In the genomic region with DNA sequence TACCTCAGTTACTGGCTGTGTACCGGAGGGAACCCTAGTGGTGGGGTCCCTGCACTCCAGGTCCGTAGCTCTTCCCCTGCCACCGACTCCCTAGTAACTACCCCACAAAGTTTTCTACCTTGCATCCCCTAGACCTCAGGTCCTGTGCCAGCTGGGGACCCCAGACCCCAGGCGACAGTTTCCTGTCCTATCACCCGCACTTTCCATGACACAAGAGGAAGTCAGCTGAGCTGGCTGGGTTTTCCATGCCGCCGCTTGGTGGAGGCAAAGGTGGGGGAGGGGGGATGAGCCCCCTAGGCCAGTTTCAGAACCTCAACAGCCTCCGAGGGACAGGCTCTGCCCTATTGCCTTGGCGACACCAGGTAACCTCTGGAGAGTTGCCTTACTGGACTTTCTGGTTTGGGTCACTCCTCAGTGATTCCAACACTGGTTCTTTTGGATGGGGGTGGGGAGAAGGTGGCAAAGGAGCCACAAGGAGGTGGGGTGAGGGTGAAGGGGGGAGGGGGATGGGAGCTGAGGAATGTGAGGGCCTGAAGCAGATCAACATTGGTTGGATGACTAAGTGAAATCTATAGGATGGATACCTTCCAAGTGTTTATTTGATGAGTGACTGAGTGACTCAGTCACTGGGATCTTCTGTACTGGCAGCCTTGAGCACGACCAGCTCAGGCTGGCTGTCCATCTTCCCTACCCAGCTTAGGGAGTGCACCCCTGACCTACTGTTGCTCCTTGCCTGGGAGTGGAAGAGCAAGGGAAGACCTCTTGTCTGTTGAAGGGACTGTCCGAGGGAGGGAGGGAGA, we compare ENCODE assay signal across 9 mouse cellular contexts. TPM values are rescaled to one million over a fixed set of nuclear protein-coding genes. Genes with fewer than 3 reads are reported as not detected.
DNase-seq lines count a peak whose midpoint lies in the region; ATAC-seq and TF ChIP-seq lines count a peak whose summit lies in the region.
"Had no signal": no experiment of that assay in that cellular context is flagged by ENCODE, and none has a peak within 500 bp of the region (broad histone marks: within the 10 kb centered on the region; RNA-seq: fewer than 3 reads in every experiment).

No protein-coding gene starts in this region.

- H3K4me2 ChIP-seq in lung, embryonic 14.5 days = no peak overlapping the region

- no peaks in the 10 kb centered on the region for H3K36me3 ChIP-seq in lung, embryonic 14.5 days (ENCODE audit: insufficient read depth)
- no peaks in the 10 kb centered on the region for H3K36me3 ChIP-seq in embryonic facial prominence, embryonic 10.5 days (replicated peaks)

- H3K4me1 ChIP-seq in lung, embryonic 14.5 days (ENCODE audit: insufficient read depth) = peaks cover 8% of the 10 kb centered on the region; the same call in 1 of the 2 replicates
- H3K4me1 ChIP-seq in embryonic facial prominence, embryonic 10.5 days = peaks cover 14% of the 10 kb centered on the region

- peak; percentile 13; the same call in 1 of the 2 replicates for TF ChIP-seq CTCF in lung, embryonic 14.5 days (IDR thresholded peaks at IDR 0.05; ENCODE audit: low read depth)

- peak; percentile 24 for DNase-seq in lung, embryonic 14.5 days
- DNase-seq in lung, postnatal 14 days = no peak
- DNase-seq in embryonic facial prominence, embryonic 10.5 days (ENCODE audit: low spot score) = peak; percentile 46
- DNase-seq in kidney, postnatal 4 days = peak; percentile 46 to 69
- DNase-seq in thymus, postnatal 25 days = peak; percentile 81
- no peak for DNase-seq in cerebellum, adult 18-20 months
- no peak for DNase-seq in left cerebral cortex, adult 11 months (ENCODE audit: low spot score)
- DNase-seq: heart, postnatal 36 days had no signal

- no peaks in the 10 kb centered on the region for H3K9me3 ChIP-seq in lung, embryonic 14.5 days (ENCODE audit: low read depth, low read length)
- H3K9me3 ChIP-seq in embryonic facial prominence, embryonic 10.5 days = no peaks in the 10 kb centered on the region
- H3K9me3 ChIP-seq: megakaryocyte, embryonic 14.5 days had no signal

- H3K4me3 ChIP-seq in lung, embryonic 14.5 days (ENCODE audit: low read depth, low read length) = no peak overlapping the region
- H3K4me3 ChIP-seq in embryonic facial prominence, embryonic 10.5 days = no peak overlapping the region
- H3K4me3 ChIP-seq: megakaryocyte, embryonic 14.5 days had no signal

- H3K27ac ChIP-seq in lung, embryonic 14.5 days (ENCODE audit: low read depth) = no peak overlapping the region
- H3K27ac ChIP-seq in embryonic facial prominence, embryonic 10.5 days (replicated peaks) = peak overlapping the region; percentile 16; the same call in 1 of the 2 replicates

- no peak overlapping the region for H3K9ac ChIP-seq in lung, embryonic 14.5 days

- peak; percentile 56; the same call in 1 of the 2 replicates for ATAC-seq in lung, embryonic 14.5 days (ENCODE audit: insufficient read depth)

- H3K27me3 ChIP-seq in lung, embryonic 14.5 days (ENCODE audit: insufficient read depth, low read length) = no peaks in the 10 kb centered on the region
- H3K27me3 ChIP-seq in embryonic facial prominence, embryonic 10.5 days (replicated peaks; ENCODE audit: low read depth, poor library complexity, severe bottlenecking) = no peaks in the 10 kb centered on the region

- WGBS in lung, embryonic 14.5 days = 25% methylated on average over 11 of the region's 11 CpGs
- 40% methylated on average over 11 of the region's 11 CpGs for WGBS in embryonic facial prominence, embryonic 10.5 days

RNA-seq across cellular contexts. Expression of gene Cd5, which starts 2.0 kb away (rescaled TPM):
- polyA plus RNA-seq in lung, embryonic 14.5 days (2014; fragmentation: Nextera tagmentation; extraction: Ambion mirVana) = 0.39 and 0.63 TPM in 2 replicates
- 0.15 and 0.19 TPM in 2 replicates for polyA plus RNA-seq in embryonic facial prominence, embryonic 10.5 days (2016; fragmentation: Nextera tagmentation; extraction: Ambion mirVana)

RNA-seq across cellular contexts. Expression of gene Vps37c, which starts 52.3 kb away (rescaled TPM):
- 30.3 and 33.1 TPM in 2 replicates for polyA plus RNA-seq in lung, embryonic 14.5 days (2014; fragmentation: Nextera tagmentation; extraction: Ambion mirVana)
- polyA plus RNA-seq in embryonic facial prominence, embryonic 10.5 days (2016; fragmentation: Nextera tagmentation; extraction: Ambion mirVana) = 37.6 and 40.8 TPM in 2 replicates

Comparison
In these comparisons a context has a peak if more than half of its experiments do, and no peak if none do; other contexts are left out.
1. DNase-seq: peak in lung, embryonic 14.5 days (single experiment), embryonic facial prominence, embryonic 10.5 days (single experiment), kidney, postnatal 4 days (2 of 2) and thymus, postnatal 25 days (single experiment); none in lung, postnatal 14 days (single experiment), cerebellum, adult 18-20 months (0 of 2) and left cerebral cortex, adult 11 months (single experiment).